Mouse (Mus musculus) midbrain, embryonic 12.5 days (tissue): ENCODE data around the gene Ablim1. TPM values are rescaled to one million over a fixed set of nuclear protein-coding genes. Genes with fewer than 3 reads are reported as not detected.
A peak's percentile ranks its signal among the peaks of the same experiment; 100 is the strongest.

ENCODE experiments used
- ATAC-seq: fragments of 200-750 bp; cut with Nextera tagmentation; 2 replicates; pipeline ENCODE4 v1.8.0; 2017; ENCODE audit warnings: low read depth, moderate TSS enrichment, moderate library complexity; ENCODE audit not compliant: low FRiP score
- H3K27ac ChIP-seq: fragments of 300-500 bp; sonication (generic); replicated peaks from 2 replicates; pipeline ENCODE4 v1.5.1; 2016; ENCODE audit warnings: mild to moderate bottlenecking
- H3K27me3 ChIP-seq: fragments of 300-500 bp; sonication (generic); 2 replicates; pipeline ENCODE4 v1.6.1; 2016; ENCODE audit warnings: mild to moderate bottlenecking
- H3K36me3 ChIP-seq: fragments of 300-500 bp; sonication (generic); 2 replicates; pipeline ENCODE4 v1.6.1; 2016
- H3K4me1 ChIP-seq: fragments of 300-500 bp; sonication (generic); 2 replicates; pipeline ENCODE4 v1.6.1; 2016
- H3K4me2 ChIP-seq: fragments of 300-500 bp; sonication (generic); replicated peaks from 2 replicates; pipeline ENCODE4 v1.6.1; 2016; ENCODE audit warnings: mild to moderate bottlenecking, moderate library complexity
- H3K4me3 ChIP-seq: fragments of 300-500 bp; sonication (generic); 2 replicates; pipeline ENCODE4 v1.5.1; 2016; ENCODE audit warnings: mild to moderate bottlenecking
- H3K9ac ChIP-seq: fragments of 300-500 bp; sonication (generic); replicated peaks from 2 replicates; pipeline ENCODE4 v1.6.1; 2016; ENCODE audit warnings: mild to moderate bottlenecking, moderate library complexity
- H3K9me3 ChIP-seq: fragments of 300-500 bp; sonication (generic); 2 replicates; pipeline ENCODE4 v1.6.1; 2016; ENCODE audit warnings: mild to moderate bottlenecking
- WGBS: fragments of 180-500 bp; shearing (Covaris S2); methylation state at CpG from one replicate; pipeline ENCODE4 v1.1.7; 2016; 5-methylcytosine and 5-hydroxymethylcytosine counted together
- polyA plus RNA-seq: library from polyadenylated mRNA; unstranded; fragments of >200 nt; fragmentation: Nextera tagmentation; extraction: Ambion mirVana; gene quantifications from 2 replicates; pipeline ENCODE4 v1.2.1, GENCODE M21; 2016

Ablim1 gene
- polyA plus RNA-seq, 1 experiment from 2014 or later, result 24.0 TPM

- no peak overlapping the region for H3K9ac ChIP-seq
- 0 out of 2 replicates have a peak, but pooled peaks cover 3% of the 10 kb centered on the region for H3K27me3 ChIP-seq
- no peak for ATAC-seq
- H3K9me3 ChIP-seq, result no peaks in the 10 kb centered on the region
- no peaks in the 10 kb centered on the region for H3K36me3 ChIP-seq
- no peak overlapping the region for H3K4me3 ChIP-seq
- no peak overlapping the region for H3K27ac ChIP-seq
- WGBS, result 86% methylated on average over 8 of the region's 8 CpGs
- H3K4me2 ChIP-seq, result no peak overlapping the region
- H3K4me1 ChIP-seq, result peaks cover 7% of the 10 kb centered on the region
Measured at GRCm38 (mm10) chr19:57017785-57018179, 296.9 kb downstream of the Ablim1 start.

- H3K9ac ChIP-seq, result no peak overlapping the region
- H3K27me3 ChIP-seq, result 0 out of 2 replicates have a peak, but pooled peaks cover 3% of the 10 kb centered on the region
- WGBS, result 57% methylated on average over 15 of the region's 15 CpGs
- peaks cover 7% of the 10 kb centered on the region for H3K4me1 ChIP-seq
- ATAC-seq, result no peak
- H3K27ac ChIP-seq, result no peak overlapping the region
- no peaks in the 10 kb centered on the region for H3K36me3 ChIP-seq
- H3K4me2 ChIP-seq, result no peak overlapping the region
- no peak overlapping the region for H3K4me3 ChIP-seq
- H3K9me3 ChIP-seq, result no peaks in the 10 kb centered on the region
Measured at GRCm38 (mm10) chr19:57016995-57017784, 297.5 kb downstream of the Ablim1 start.

- no peaks in the 10 kb centered on the region for H3K36me3 ChIP-seq
Measured at GRCm38 (mm10) chr19:57014808-57015207, 299.9 kb downstream of the Ablim1 start.

GRCm38 (mm10) chr19:57013271-57013677 lies 301.4 kb downstream of the Ablim1 start:
- 49% methylated on average over 6 of the region's 6 CpGs for WGBS

More at GRCm38 (mm10) chr19:57014808-57015207, 299.9 kb downstream of the Ablim1 start:
- Histone ChIP-seq H3K27ac (no peak overlapping the region), H3K27me3 (peaks cover 10% of the 10 kb centered on the region), H3K4me1 (peaks cover 7% of the 10 kb centered on the region), H3K9me3 (no peaks in the 10 kb centered on the region), H3K4me3 (no peak overlapping the region), H3K9ac (no peak overlapping the region), H3K4me2 (no peak overlapping the region)
- no peak for ATAC-seq
- 90% methylated on average over 3 of the region's 3 CpGs for WGBS

GRCm38 (mm10) chr19:57012068-57012467 lies 302.7 kb downstream of the Ablim1 start:
- Histone ChIP-seq H3K9ac (no peak overlapping the region), H3K36me3 (no peaks in the 10 kb centered on the region), H3K27me3 (peaks cover 36% of the 10 kb centered on the region), H3K27ac (no peak overlapping the region), H3K4me3 (no peak overlapping the region), H3K9me3 (no peaks in the 10 kb centered on the region), H3K4me1 (peaks cover 24% of the 10 kb centered on the region), H3K4me2 (no peak overlapping the region)
- WGBS, result 74% methylated on average over 3 of the region's 3 CpGs
- ATAC-seq, result no peak

More at GRCm38 (mm10) chr19:57013271-57013677, 301.4 kb downstream of the Ablim1 start:
- peaks cover 15% of the 10 kb centered on the region for H3K4me1 ChIP-seq
- H3K27ac ChIP-seq, result no peak overlapping the region
- no peaks in the 10 kb centered on the region for H3K9me3 ChIP-seq
- ATAC-seq, result no peak
- no peak overlapping the region for H3K9ac ChIP-seq
- no peak overlapping the region for H3K4me2 ChIP-seq
- H3K4me3 ChIP-seq, result no peak overlapping the region
- H3K36me3 ChIP-seq, result no peaks in the 10 kb centered on the region
- peaks cover 24% of the 10 kb centered on the region for H3K27me3 ChIP-seq

GRCm38 (mm10) chr19:57010064-57010463 lies 304.7 kb downstream of the Ablim1 start:
- Histone ChIP-seq H3K27me3 (peaks cover 49% of the 10 kb centered on the region), H3K36me3 (no peaks in the 10 kb centered on the region), H3K9ac (no peak overlapping the region), H3K27ac (no peak overlapping the region), H3K4me1 (peaks cover 20% of the 10 kb centered on the region), H3K4me2 (no peak overlapping the region), H3K4me3 (no peak overlapping the region), H3K9me3 (no peaks in the 10 kb centered on the region)
- 35% methylated on average over 4 of the region's 4 CpGs for WGBS
- ATAC-seq, result no peak

GRCm38 (mm10) chr19:57009653-57010052 lies 305.1 kb downstream of the Ablim1 start:
- Histone ChIP-seq H3K9ac (no peak overlapping the region), H3K4me1 (peaks cover 20% of the 10 kb centered on the region), H3K36me3 (no peaks in the 10 kb centered on the region), H3K27me3 (peaks cover 46% of the 10 kb centered on the region), H3K27ac (no peak overlapping the region), H3K9me3 (no peaks in the 10 kb centered on the region), H3K4me2 (no peak overlapping the region), H3K4me3 (no peak overlapping the region)
- ATAC-seq, result no peak
- 39% methylated on average over 4 of the region's 4 CpGs for WGBS

GRCm38 (mm10) chr19:57007781-57008710 lies 306.7 kb downstream of the Ablim1 start, which contains the start of gene Afap1l2:
Gene Afap1l2 (minus strand): TSS chr19:57008228.
- 3% methylated on average over 66 of the region's 68 CpGs for WGBS
- Histone ChIP-seq H3K4me1 (peaks cover 25% of the 10 kb centered on the region), H3K36me3 (no peaks in the 10 kb centered on the region), H3K27me3 (peaks cover 46% of the 10 kb centered on the region), H3K4me2 (peak within 1 kb of the TSS; percentile 90), H3K9me3 (no peaks in the 10 kb centered on the region), H3K9ac (peak within 1 kb of the TSS; percentile 44), H3K27ac (no peak within 1 kb of the TSS), H3K4me3 (peak within 1 kb of the TSS; percentile 50)
- ATAC-seq, result peak; percentile 54; the same call in 1 of the 2 replicates

GRCm38 (mm10) chr19:57007291-57007690 lies 307.4 kb downstream of the Ablim1 start:
- no peaks in the 10 kb centered on the region for H3K36me3 ChIP-seq
- no peak overlapping the region for H3K9ac ChIP-seq
- peaks cover 46% of the 10 kb centered on the region for H3K27me3 ChIP-seq
- peak overlapping the region; percentile 90; the same call in 1 of the 2 replicates for H3K4me2 ChIP-seq
- H3K27ac ChIP-seq, result no peak overlapping the region
- peaks cover 25% of the 10 kb centered on the region for H3K4me1 ChIP-seq
- no peaks in the 10 kb centered on the region for H3K9me3 ChIP-seq
- H3K4me3 ChIP-seq, result peak overlapping the region; percentile 50
- whole genome bisulfite sequencing, result 69% methylated on average over 16 of the region's 16 CpGs
- no peak for ATAC-seq

- no peak for ATAC-seq
- 63% methylated on average over 13 of the region's 13 CpGs for WGBS
- H3K4me3 ChIP-seq, result no peak overlapping the region
- peaks cover 46% of the 10 kb centered on the region for H3K27me3 ChIP-seq
- no peak overlapping the region for H3K9ac ChIP-seq
- H3K9me3 ChIP-seq, result no peaks in the 10 kb centered on the region
- H3K27ac ChIP-seq, result no peak overlapping the region
- H3K4me1 ChIP-seq, result peaks cover 25% of the 10 kb centered on the region
- no peaks in the 10 kb centered on the region for H3K36me3 ChIP-seq
- no peak overlapping the region for H3K4me2 ChIP-seq
Measured at GRCm38 (mm10) chr19:57006841-57007240, 307.9 kb downstream of the Ablim1 start.

GRCm38 (mm10) chr19:57005062-57005461 lies 309.7 kb downstream of the Ablim1 start:
- H3K4me1 ChIP-seq, result peaks cover 25% of the 10 kb centered on the region
- H3K9ac ChIP-seq, result no peak overlapping the region
- H3K4me2 ChIP-seq, result no peak overlapping the region
- peaks cover 41% of the 10 kb centered on the region for H3K27me3 ChIP-seq
- no peaks in the 10 kb centered on the region for H3K36me3 ChIP-seq
- H3K4me3 ChIP-seq, result no peak overlapping the region
- WGBS, result 94% methylated on average over 4 of the region's 4 CpGs
- ATAC-seq, result no peak
- H3K27ac ChIP-seq, result no peak overlapping the region
- H3K9me3 ChIP-seq, result no peaks in the 10 kb centered on the region

- H3K9me3 ChIP-seq, result no peaks in the 10 kb centered on the region
- H3K4me2 ChIP-seq, result no peak overlapping the region
- no peak overlapping the region for H3K27ac ChIP-seq
- no peaks in the 10 kb centered on the region for H3K36me3 ChIP-seq
- H3K27me3 ChIP-seq, result peaks cover 26% of the 10 kb centered on the region
- no peak overlapping the region for H3K4me3 ChIP-seq
- no peak for ATAC-seq
- peaks cover 24% of the 10 kb centered on the region for H3K4me1 ChIP-seq
- 46% methylated on average over 7 of the region's 7 CpGs for WGBS
- no peak overlapping the region for H3K9ac ChIP-seq
Measured at GRCm38 (mm10) chr19:57003460-57003810, 311.3 kb downstream of the Ablim1 start.
